Mouse (Mus musculus): Measurements from ENCODE around the gene Btrc. TPM values are rescaled to one million over a fixed set of nuclear protein-coding genes. Genes with fewer than 3 reads are reported as not detected.

Btrc gene
- total and polyA plus RNA-seq, 3 experiments: 10.5 to 34.8 (median 31.7) TPM

DNA sequence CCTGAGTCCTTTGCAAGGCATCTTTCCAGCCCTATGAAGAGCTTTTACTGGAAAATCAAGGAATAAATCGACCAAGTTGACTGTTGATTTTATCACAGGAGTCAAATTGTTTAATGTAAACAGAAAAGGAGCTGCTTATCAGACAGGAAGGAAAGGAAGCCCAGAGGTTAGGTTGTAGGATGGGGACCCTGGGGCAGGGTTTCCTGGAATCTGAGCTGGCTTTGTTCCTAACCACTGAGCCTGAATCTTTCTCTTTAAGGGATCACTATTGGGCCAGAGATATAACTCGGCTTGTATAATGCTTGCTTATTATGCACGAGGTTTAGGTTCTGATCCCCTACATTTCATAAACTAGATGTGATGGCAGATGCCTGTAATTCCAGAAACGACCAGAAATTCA is 64.6 kb downstream of the Btrc start:
- no peak for DNase-seq

- no peak for DNase-seq
Measured at GRCm38 (mm10) chr19:45430971-45431633, 67.6 kb downstream of the Btrc start.

- DNase-seq: no peak
Measured at GRCm38 (mm10) chr19:45432351-45432750, 68.8 kb downstream of the Btrc start.

DNA sequence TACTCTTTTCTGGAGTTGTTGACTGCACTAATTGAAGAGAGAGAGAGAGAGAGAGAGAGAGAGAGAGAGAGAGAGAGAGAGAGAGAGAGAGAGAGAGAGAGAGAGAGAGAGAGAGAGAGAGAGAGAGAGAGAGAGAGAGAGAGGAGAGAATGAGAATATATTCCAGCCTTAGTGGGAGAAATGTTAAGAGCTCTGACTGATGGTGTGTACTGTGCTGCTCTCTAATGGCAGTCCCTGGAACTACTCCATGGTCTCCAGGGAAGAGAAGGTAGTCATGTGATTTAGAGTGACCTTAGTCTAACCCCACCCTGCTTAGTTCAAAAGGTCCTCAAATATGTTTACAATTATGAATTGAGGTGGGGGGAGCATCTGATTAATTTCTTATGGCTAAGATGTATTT is 72.5 kb downstream of the Btrc start:
- peak; percentile 68 for DNase-seq

DNA sequence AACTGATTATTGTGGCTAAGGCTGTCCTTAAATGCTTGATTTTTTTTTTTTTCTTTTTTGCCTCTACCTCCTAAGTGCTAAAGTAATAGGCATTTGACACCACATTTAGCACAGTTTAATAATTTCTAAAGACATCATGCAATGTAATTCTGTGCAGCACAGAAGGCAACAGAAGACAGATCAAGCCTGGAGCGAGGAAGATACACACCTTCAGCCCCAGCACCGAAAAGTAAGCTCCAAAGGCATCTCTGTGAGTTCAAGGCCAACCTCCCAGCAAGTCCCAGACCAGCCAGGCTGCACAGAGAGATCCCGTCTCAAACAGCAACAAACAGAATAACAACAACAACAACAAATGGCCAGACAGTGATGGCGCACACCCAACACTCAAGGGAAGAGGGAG is 73.6 kb downstream of the Btrc start:
- DNase-seq: no peak

DNA sequence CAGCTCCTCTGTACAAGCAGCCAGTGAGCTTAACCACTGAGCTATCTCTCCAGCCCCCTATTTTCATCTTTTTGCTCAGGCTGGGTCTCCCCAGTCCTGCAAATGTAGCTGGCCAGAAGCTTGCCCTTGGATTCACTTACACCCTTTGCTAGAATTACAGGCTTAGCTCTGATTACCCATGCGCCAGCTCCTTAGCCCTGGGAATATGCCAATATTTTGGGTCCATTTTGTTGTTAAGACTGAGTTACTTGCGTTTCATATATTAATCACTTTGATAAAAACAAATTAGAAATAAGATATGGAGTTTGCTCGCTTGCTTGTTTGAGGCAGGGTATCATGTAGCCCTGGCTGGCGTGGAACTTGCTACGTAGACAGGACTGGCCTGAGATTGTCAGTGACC is 74.7 kb downstream of the Btrc start:
- DNase-seq: no peak

DNA sequence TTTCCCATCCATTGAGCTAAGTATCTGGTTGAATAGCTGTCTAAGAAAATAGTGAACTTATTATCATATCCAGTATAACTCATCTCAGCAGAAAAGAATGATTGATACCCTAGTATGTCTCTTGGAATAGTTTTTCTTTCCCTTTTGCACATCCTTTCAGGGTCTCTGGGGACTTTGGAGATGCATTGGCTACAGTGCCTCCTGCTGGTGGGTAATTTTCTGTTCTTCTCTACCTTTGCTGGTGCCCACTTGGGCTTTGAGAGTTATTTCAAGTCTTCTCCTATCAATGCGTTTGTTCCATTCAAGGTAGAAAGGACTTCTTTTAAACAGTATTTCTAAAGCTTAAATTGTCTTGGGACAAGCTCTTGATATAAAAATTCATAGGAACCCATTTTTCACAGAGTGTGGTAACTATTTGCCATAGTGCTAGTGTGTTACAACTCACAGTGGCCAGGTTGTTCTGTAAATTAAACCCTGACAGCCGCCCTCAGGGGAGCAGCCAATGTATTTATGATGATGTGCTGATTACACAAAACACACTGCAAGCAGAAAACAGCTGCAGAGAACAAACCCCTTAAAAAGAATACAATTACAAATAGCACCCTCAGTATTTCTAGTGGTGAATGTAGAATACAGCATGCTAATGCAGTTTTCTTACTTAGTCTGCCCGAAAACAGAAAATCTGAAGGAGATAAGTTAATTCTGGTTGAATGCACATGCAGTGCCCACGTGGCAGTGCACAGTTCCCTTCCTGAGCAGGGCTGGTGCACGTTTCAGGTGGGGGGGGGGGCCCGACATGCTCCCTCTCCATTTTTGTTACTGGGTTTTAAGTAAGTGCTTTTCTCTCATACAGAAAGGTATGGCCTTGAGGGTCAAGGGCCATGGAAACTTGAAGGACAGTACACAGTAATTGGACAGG is 75.7 kb downstream of the Btrc start:
- no peak for DNase-seq

GRCm38 (mm10) chr19:45440554-45441175 is 77.1 kb downstream of the Btrc start:
- DNase-seq: no peak

GRCm38 (mm10) chr19:45441717-45442116 is 78.2 kb downstream of the Btrc start:
- peak; percentile 32 for DNase-seq

- DNase-seq: no peak
Measured at GRCm38 (mm10) chr19:45445253-45445933, 81.9 kb downstream of the Btrc start.

- DNase-seq: no peak
Measured at GRCm38 (mm10) chr19:45446631-45447030, 83.1 kb downstream of the Btrc start.

DNA sequence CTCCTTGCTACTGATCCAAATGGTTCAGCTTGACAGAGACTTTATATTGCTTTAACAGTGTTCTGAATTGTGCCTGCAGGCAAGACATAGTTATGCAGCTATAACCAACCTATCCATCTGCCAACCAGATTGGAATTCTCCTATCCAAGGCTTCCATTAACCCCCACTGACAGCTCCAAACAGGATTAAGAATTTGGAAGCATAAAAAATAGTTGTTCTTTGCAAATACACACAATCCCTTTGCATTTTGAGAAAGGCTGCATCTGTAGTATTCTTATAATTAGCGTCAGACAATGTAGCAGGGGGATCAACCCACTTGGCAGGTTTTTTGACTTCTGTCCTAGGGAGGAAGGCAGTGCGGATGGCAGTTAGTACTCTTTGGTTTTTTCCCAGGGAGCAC is 83.7 kb downstream of the Btrc start:
- DNase-seq: no peak

DNA sequence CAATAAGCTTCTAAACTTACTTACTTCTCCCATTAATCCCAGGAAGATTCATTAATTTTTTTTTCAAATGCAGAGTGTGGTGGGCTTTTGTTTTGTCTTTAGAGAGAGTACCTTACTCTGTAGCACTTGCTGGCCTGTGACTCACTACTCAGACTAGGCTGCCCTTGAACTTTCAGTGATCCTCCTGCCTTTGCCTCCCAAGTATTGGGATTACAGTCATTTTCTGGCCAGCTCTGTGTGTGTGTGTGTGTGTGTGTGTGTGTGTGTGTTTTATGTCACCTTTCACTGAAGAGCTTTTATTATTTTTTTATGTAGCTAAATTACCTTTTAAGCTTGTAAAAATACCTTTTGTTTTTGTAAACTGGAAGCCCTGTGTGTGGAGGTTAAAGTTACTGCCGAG is 84.4 kb downstream of the Btrc start:
- peak; percentile 84 for DNase-seq

- DNase-seq: no peak
Measured at GRCm38 (mm10) chr19:45454391-45454790, 90.9 kb downstream of the Btrc start.

- no peak for DNase-seq
Measured at GRCm38 (mm10) chr19:45456896-45457295, 93.4 kb downstream of the Btrc start.

- no peak for DNase-seq
Measured at GRCm38 (mm10) chr19:45458702-45459101, 95.2 kb downstream of the Btrc start.

- DNase-seq: no peak
Measured at GRCm38 (mm10) chr19:45459931-45460665, 96.6 kb downstream of the Btrc start.

DNA sequence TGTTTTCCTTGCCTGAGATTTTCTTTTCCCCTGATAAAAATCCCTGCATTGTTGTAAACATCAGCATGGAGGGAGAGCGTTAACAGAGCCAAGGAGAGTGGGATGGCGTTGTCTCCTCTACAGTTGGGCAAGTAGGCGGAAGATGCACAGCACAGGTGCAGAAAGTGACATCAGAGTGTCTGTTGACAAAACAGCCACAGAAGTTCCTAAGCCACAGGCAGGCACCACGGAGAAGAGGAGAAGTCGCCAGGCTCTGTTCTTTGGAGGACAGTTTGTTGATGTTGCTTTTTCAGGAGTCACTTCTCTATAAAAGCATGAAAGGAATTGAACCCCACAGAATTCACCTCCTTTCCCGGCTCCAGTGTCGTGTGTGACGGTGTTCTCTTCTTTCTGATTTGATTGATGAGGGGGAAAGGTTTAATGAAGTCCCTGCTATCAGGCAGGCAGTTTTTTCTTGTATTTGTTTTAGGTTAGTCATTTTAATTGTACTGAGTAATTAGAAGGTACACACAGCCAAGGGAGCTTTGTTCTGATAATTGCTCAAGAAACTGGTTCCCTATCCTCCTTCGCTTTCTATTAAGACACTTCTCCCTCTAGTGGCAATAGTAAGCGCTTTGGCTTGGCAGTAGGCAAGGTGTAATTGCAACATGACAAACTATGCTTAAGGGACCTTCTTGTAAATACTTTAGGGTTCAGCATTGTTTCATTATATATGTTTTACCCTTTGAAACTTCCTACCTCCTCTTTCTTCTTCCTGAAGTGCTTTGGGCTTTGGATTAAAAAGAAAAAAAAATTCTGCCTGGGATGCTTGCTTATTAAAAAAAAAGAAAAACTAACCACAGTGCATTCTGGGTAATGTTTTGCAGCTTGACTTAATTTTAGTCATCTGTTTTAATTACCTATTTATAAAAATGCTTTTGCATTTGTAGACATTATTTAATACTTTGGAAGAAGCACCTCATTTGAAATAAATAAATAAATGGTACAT is 97.5 kb downstream of the Btrc start:
- no peak for DNase-seq

DNA sequence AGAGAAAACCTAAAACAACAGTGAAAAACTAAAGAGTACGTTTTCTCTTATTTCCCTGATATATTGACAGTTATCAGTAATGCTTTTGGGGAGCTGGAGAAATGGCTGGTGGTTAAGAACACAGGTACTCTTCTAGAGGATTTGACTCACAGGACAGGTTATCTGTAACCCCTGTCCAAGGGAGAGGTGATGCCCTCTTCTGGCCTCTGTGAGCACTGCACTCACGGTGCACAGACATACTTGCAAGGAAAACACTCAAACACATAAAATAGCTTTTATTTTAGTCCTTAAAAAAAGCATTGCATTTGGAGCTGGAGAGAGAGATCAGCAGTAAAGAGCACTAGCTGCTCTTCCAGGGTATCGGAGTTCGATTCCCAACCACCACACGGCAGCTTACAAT is 106.2 kb downstream of the Btrc start:
- DNase-seq: no peak
